Mouse (Mus musculus) activated CD4-positive, CD25-positive, alpha-beta regulatory T cell, adult 4 months (primary cell): Measurements from ENCODE around the gene Herpud1. TPM values are rescaled to one million over a fixed set of nuclear protein-coding genes. Genes with fewer than 3 reads are reported as not detected.

Source experiments
- ATAC-seq: one replicate; pipeline ENCODE4 v1.8.0; 2017
- polyA plus RNA-seq, 2 experiments: library from polyadenylated mRNA; unstranded; fragments of 100-300 nt; shearing (Covaris generic); gene quantifications; one replicate each; pipeline ENCODE4 v1.2.1; 2017

Gene Herpud1
- polyA plus RNA-seq, 2 experiments from 2014 or later: 99.9 to 115 TPM

GRCm38 (mm10) chr8:94408443-94409080 lies 22.3 kb downstream of the Herpud1 start:
- no peak for ATAC-seq

- no peak for ATAC-seq
Observed at GRCm38 (mm10) chr8:94409523-94409922, 23.3 kb downstream of the Herpud1 start.

GRCm38 (mm10) chr8:94412518-94412917 lies 26.3 kb downstream of the Herpud1 start:
- no peak for ATAC-seq

- peak; percentile 86 for ATAC-seq
Observed at GRCm38 (mm10) chr8:94413509-94413908, 27.3 kb downstream of the Herpud1 start.

GRCm38 (mm10) chr8:94415218-94415617 lies 29.0 kb downstream of the Herpud1 start:
- ATAC-seq: no peak

- no peak for ATAC-seq
Observed at GRCm38 (mm10) chr8:94418017-94418416, 31.8 kb downstream of the Herpud1 start.

- peak; percentile 52 for ATAC-seq
Observed at GRCm38 (mm10) chr8:94422270-94422669, 36.0 kb downstream of the Herpud1 start.

GRCm38 (mm10) chr8:94427953-94428352 lies 41.7 kb downstream of the Herpud1 start:
- peak; percentile 60 for ATAC-seq

- no peak for ATAC-seq
Observed at GRCm38 (mm10) chr8:94428420-94428819, 42.2 kb downstream of the Herpud1 start.

GRCm38 (mm10) chr8:94429376-94429775 lies 43.1 kb downstream of the Herpud1 start:
- ATAC-seq: no peak

GRCm38 (mm10) chr8:94432212-94432611 lies 46.0 kb downstream of the Herpud1 start:
- no peak for ATAC-seq

- ATAC-seq: peak; percentile 93
Observed at GRCm38 (mm10) chr8:94433981-94434466, 47.8 kb downstream of the Herpud1 start, which contains the start of gene Nlrc5. Gene Nlrc5, plus strand, starts transcription at chr8:94434356.

GRCm38 (mm10) chr8:94434958-94435357 lies 48.7 kb downstream of the Herpud1 start:
- ATAC-seq: no peak

GRCm38 (mm10) chr8:94435397-94436111 lies 49.3 kb downstream of the Herpud1 start:
- no peak for ATAC-seq

GRCm38 (mm10) chr8:94436112-94436572 lies 49.9 kb downstream of the Herpud1 start:
- ATAC-seq: no peak

- no peak for ATAC-seq
Observed at GRCm38 (mm10) chr8:94436900-94437299, 50.7 kb downstream of the Herpud1 start.

GRCm38 (mm10) chr8:94438659-94439058 lies 52.4 kb downstream of the Herpud1 start:
- no peak for ATAC-seq

- ATAC-seq: no peak
Observed at GRCm38 (mm10) chr8:94439691-94440090, 53.5 kb downstream of the Herpud1 start.

- ATAC-seq: no peak
Observed at GRCm38 (mm10) chr8:94440389-94440788, 54.2 kb downstream of the Herpud1 start.

GRCm38 (mm10) chr8:94441686-94442085 lies 55.4 kb downstream of the Herpud1 start:
- ATAC-seq: no peak

- ATAC-seq: peak; percentile 56
Observed at GRCm38 (mm10) chr8:94443153-94443552, 56.9 kb downstream of the Herpud1 start.

- ATAC-seq: no peak
Observed at GRCm38 (mm10) chr8:94444480-94444879, 58.2 kb downstream of the Herpud1 start.
